8 mouse cellular contexts compared by ENCODE assay signal in the genomic region with DNA sequence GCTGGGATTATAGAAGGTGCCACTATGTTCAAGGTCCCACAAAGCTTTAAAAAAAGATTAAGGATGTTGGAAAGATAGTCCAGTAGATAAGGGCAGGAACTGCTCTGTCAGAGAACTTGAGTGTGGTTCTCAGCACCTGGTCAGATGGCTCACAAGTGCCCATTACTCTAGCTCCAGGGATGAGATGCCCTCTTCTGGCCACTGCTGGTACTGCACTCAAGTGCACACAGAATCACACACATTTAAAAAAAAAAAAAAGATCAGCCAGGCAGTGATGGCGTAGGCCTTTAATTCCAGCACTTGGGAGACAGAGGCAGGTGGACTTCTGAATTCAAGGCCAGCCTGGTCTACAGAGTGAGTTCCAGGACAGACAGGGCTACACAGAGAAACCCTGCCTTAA. TPM values are rescaled to one million over a fixed set of nuclear protein-coding genes. Genes with fewer than 3 reads are reported as not detected.
DNase-seq lines count a peak whose midpoint lies in the region; ATAC-seq and TF ChIP-seq lines count a peak whose summit lies in the region.

No protein-coding gene starts in this region.

- WGBS in heart, adult 2 months = 94% methylated on average over 1 of the region's 1 CpGs

- TF ChIP-seq EP300 in heart, adult 2 months (IDR thresholded peaks at IDR 0.05; ENCODE audit: insufficient read depth, low read depth, low read length) = no peak

- peak in 1 of 2 experiments; percentile 50 for DNase-seq in heart, adult 2 months
- no peak for DNase-seq in heart, adult 9 months (ENCODE audit: low spot score in 2 of 2)
- peak; percentile 31 to 33 for DNase-seq in right cerebral cortex, adult 2 months (ENCODE audit: low spot score in 2 of 2)
- no peak for DNase-seq in right cerebral cortex, postnatal 25 days
- no peak for DNase-seq in urinary bladder, postnatal 10 days (ENCODE audit: low spot score)
- DNase-seq in heart, adult 11 months = no peak

- no peak overlapping the region for H3K4me3 ChIP-seq in heart, adult 2 months
- H3K4me3 ChIP-seq in bone marrow macrophage, adult 2 months (ENCODE audit: insufficient read depth, low read length) = no peak overlapping the region

- H3K36me3 ChIP-seq in heart, adult 2 months (ENCODE audit: control insufficient read depth, insufficient read depth, low read length) = no peaks in the 10 kb centered on the region

- no peaks in the 10 kb centered on the region for H3K27me3 ChIP-seq in heart, adult 2 months (ENCODE audit: control insufficient read depth, insufficient read depth, low read length)

- 0 out of 2 replicates have a peak, but pooled peaks cover 2% of the 10 kb centered on the region for H3K4me1 ChIP-seq in heart, adult 2 months (ENCODE audit: control insufficient read depth, insufficient read depth, low read length)
- peaks cover 17% of the 10 kb centered on the region for H3K4me1 ChIP-seq in bone marrow macrophage, adult 2 months (ENCODE audit: control insufficient read depth, insufficient read depth, low read length)

- no peak for TF ChIP-seq POLR2A in heart, adult 2 months (IDR thresholded peaks at IDR 0.05; ENCODE audit: insufficient read depth, low read depth, low read length)
- TF ChIP-seq POLR2A in bone marrow macrophage, adult 2 months (IDR thresholded peaks at IDR 0.05; ENCODE audit: borderline replicate concordance, low read depth, low read length) = no peak

- intact Hi-C loops in heart, adult 2 months (cut with DNase I) = no loop called here

- peak; percentile 78 for TF ChIP-seq CTCF in heart, adult 2 months (IDR thresholded peaks at IDR 0.05)
- TF ChIP-seq CTCF in bone marrow macrophage, adult 2 months (IDR thresholded peaks at IDR 0.05; ENCODE audit: low read depth, low read length) = peak; percentile 83

- no peak overlapping the region for H3K27ac ChIP-seq in heart, adult 2 months
- no peak overlapping the region for H3K27ac ChIP-seq in bone marrow macrophage, adult 2 months (ENCODE audit: insufficient read depth, low read depth, low read length)

- H3K9ac ChIP-seq in heart, adult 2 months (ENCODE audit: low read depth, low read length) = no peak overlapping the region

- ATAC-seq in megakaryocyte, adult 5-6 weeks (ENCODE audit: poor library complexity, severe bottlenecking) = peak; percentile 46

- no peaks in the 10 kb centered on the region for H3K79me2 ChIP-seq in heart, adult 2 months (replicated peaks; ENCODE audit: control insufficient read depth, insufficient read depth, low read length)

RNA-seq across cellular contexts. Expression of a gene that starts 25.3 kb away (rescaled TPM):
- total RNA-seq in heart, adult 2 months (2021) = 10 to 100 TPM; 25.9 to 34.4 TPM
- polyA plus RNA-seq in heart, adult 2 months (2012; rRNA removed) = 26.6 and 31.9 TPM in 2 replicates
- polyA plus RNA-seq in bone marrow macrophage, adult 2 months (2012; ENCODE audit: insufficient read depth, insufficient read length, missing spikeins) = 70.3 and 72.2 TPM in 2 replicates
- total RNA-seq in megakaryocyte, adult 5-6 weeks (2015) = 28.3 and 32.6 TPM in 2 replicates
- total RNA-seq in megakaryocyte, adult 5-6 weeks (2017) = 26.7 and 47.2 TPM in 2 replicates

RNA-seq across cellular contexts. Expression of a gene that starts 45.3 kb away (rescaled TPM):
- 100 to 1,000 TPM; 205 to 213 TPM for total RNA-seq in heart, adult 2 months (2021)
- polyA plus RNA-seq in heart, adult 2 months (2012; rRNA removed) = 136 and 193 TPM in 2 replicates
- polyA plus RNA-seq in bone marrow macrophage, adult 2 months (2012; ENCODE audit: insufficient read depth, insufficient read length, missing spikeins) = 157 and 169 TPM in 2 replicates
- 112 and 126 TPM in 2 replicates for total RNA-seq in megakaryocyte, adult 5-6 weeks (2015)
- 230 and 245 TPM in 2 replicates for total RNA-seq in megakaryocyte, adult 5-6 weeks (2017)

Comparison
In these comparisons a context has a peak if more than half of its experiments do, and no peak if none do; other contexts are left out.
1. DNase-seq: peak in right cerebral cortex, adult 2 months (2 of 2); none in heart, adult 9 months (0 of 2), right cerebral cortex, postnatal 25 days (single experiment), urinary bladder, postnatal 10 days (single experiment) and heart, adult 11 months (single experiment).